Mouse (Mus musculus) cerebellum, postnatal 25 days (tissue): ENCODE results near the gene Rpl13a.
"Not testable (repeated sequence)": the region's sequence is repeated elsewhere in the genome, so short reads cannot be mapped to it uniquely, and the experiment has no call there.

Source experiments
- DNase-seq, 2 experiments: peaks; one replicate each; pipeline ENCODE4 v3.0.0; 2021; ENCODE audit warnings: mixed read lengths in 2 of 2

Gene Rpl13a

DNA sequence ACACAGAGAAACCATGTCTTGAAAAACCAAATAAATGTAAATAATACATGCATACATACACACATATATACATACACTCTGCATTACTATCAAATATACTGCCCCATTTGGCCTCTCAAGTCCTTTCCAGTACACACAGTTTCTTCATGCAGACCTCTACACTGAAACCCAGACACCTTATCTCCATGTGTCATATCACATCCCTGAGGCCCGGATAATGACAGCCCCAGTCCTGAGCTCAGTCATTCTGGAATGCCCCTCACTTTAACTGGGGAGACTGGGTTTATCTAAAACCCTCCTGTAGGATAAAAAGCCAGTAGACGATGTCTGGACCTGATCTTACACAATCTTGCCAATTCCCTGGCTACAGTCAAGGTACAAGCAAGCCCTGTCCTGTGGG is 15.1 kb downstream of the Rpl13a start:
- DNase-seq: no peak

GRCm38 (mm10) chr7:45112529-45112928 is 16.0 kb downstream of the Rpl13a start:
- no peak for DNase-seq

GRCm38 (mm10) chr7:45111940-45112339 is 16.6 kb downstream of the Rpl13a start:
- DNase-seq: no peak

DNA sequence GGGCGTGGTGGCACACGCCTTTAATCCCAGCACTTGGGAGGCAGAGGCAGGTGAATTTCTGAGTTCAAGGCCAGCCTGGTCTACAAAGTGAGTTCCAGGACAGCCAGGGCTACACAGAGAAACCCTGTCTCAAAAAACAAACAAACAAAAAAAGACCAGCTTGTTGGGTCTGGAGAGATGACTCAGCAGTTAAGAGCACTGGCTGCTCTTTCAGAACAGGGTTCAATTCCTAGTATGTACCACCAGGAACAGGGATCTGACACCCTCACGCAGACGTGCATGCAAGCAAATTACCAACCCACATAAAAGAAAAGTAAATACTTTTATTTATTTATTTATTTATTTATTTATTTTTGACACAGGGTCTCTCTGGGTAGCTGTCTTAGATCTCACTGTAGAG is 18.5 kb downstream of the Rpl13a start:
- not testable (repeated sequence) for DNase-seq

- no peak for DNase-seq
These were observed 21.4 kb downstream of the Rpl13a start for GRCm38 (mm10) chr7:45107052-45107645.

GRCm38 (mm10) chr7:45106441-45106840 is 22.1 kb downstream of the Rpl13a start:
- no peak for DNase-seq

- no peak for DNase-seq
These were observed 23.1 kb downstream of the Rpl13a start for GRCm38 (mm10) chr7:45105491-45105890.

- no peak for DNase-seq
These were observed 23.6 kb downstream of the Rpl13a start for GRCm38 (mm10) chr7:45104941-45105340.

DNA sequence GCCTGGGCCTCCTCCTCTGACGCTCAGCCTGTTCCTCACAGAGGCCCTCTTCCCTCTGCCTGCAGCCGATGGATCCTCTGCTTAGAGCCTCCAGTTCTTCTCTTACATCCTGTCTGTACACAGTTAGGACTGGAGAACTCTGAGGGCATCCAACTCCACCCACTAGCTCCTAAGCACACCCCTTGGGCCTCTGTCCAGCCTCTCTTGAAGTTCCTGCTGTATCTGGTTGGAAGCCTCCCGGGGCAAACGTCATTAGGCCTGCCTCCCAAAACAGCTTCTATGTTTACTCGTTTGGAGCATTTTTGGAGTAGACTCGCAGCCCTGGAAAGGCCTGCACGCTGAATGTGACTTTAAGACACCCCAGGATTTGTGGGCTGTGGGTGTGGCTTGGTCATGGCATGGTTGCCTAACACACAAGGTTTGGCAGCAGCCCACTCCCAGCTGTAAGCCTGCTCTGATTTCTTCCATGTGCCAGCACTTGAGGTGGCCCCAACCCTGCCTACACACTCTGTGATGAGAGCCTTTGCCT is 24.8 kb downstream of the Rpl13a start, which contains the start of gene Fcgrt:
Fcgrt (minus strand) TSS at position 200 of the 529 bp plus-strand sequence.
- peak; percentile 48 to 62 for DNase-seq

GRCm38 (mm10) chr7:45102940-45103585 is 25.5 kb downstream of the Rpl13a start:
- no peak for DNase-seq

- DNase-seq: no peak
These were observed 26.1 kb downstream of the Rpl13a start for GRCm38 (mm10) chr7:45102441-45102840.

DNA sequence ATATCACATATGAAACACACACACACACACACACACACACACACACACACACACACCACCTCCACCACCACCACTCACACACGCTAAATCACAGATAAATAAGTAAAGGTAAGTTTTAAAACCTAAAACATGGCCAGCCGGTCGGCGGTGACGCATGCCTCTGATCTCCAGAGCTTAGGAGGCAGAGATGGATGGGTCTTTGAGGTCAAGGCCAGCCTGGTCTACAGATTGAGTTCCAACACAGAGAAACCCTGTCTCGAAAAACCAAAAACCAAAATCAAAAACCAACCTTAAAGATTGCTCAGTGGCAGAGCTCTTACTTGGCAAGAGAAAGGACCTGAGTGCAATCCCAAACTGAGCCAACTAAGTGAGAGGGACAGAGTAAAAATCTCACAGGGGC is 28.5 kb downstream of the Rpl13a start:
- DNase-seq: no peak

GRCm38 (mm10) chr7:45098541-45099240 is 29.9 kb downstream of the Rpl13a start:
- no peak for DNase-seq

DNA sequence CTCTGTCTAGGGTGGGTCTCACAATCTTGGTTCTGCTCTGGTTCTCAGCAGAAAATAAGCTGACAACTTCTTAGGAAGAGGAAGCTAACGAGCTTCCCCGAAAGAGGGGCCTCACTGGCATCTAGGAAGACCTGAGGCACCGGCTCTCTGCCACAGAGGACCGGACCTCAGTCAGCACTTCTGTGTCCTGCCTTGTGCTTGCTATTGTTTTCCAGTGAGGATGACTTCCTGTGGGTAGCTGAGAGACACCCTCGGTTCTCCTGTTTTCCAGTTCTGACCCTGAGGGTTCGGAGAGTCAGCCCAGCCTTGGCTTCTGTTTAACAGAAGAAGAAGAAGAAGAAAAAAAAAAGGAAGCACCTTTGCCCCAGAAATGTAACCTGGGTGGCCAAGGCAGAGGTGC is 31.1 kb downstream of the Rpl13a start:
- no peak for DNase-seq

DNA sequence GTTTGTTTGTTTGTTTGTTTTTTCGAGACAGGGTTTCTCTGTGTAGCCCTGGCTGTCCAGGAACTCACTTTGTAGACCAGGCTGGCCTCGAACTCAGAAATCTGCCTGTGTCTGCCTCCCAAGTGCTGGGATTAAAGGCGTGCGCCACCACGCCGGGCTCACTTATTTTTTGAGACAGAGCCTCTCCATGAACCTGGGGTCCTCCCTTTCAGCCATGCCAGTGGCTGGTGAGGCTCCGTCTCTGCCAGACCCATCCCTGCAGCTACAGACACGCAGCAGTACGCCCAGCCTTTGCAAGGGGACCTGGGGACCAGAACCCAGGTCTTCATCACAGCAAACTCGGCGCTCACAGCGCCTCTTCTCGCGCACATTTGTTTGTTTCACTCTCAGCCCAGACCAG is 32.6 kb downstream of the Rpl13a start:
- DNase-seq: not testable (repeated sequence)

DNA sequence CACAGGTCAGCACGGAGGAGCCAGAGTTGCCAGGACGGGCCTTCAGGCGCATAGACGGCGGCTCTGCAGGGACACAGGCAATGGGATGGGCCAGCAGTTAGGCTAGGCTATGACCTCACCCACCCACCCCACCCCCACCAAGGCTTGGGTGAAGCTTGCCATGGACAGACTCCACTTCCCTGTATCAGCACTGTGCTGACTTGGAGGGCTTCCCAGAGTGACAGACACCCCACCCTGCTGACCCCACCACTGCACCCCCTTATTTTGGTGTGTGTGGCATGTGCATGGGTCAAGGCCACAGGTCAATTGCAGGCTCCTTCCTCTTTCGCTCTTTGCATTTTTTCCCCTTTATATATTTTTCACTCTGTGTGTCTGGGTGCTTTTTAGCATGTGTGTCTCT is 33.2 kb downstream of the Rpl13a start:
- no peak for DNase-seq

GRCm38 (mm10) chr7:45094121-45094520 is 34.4 kb downstream of the Rpl13a start:
- DNase-seq: no peak

DNA sequence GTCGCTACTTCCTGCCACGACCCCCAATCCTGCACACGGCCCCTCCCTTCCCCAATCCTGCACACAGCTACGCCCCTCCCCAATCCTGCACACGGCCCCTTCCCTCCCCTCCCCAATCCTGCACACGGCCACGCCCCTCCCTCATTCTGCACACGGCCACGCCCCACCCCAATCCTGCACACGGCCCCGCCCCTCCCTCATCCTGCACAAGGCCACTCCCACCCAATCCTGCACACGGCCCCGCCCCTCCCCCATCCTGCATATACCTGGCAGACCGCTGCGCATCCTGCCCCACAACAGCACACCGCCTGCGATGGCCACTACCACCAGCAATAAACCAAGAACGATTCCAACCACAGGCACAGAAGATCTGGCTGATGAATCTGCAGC is 35.0 kb downstream of the Rpl13a start:
- DNase-seq: no peak

DNA sequence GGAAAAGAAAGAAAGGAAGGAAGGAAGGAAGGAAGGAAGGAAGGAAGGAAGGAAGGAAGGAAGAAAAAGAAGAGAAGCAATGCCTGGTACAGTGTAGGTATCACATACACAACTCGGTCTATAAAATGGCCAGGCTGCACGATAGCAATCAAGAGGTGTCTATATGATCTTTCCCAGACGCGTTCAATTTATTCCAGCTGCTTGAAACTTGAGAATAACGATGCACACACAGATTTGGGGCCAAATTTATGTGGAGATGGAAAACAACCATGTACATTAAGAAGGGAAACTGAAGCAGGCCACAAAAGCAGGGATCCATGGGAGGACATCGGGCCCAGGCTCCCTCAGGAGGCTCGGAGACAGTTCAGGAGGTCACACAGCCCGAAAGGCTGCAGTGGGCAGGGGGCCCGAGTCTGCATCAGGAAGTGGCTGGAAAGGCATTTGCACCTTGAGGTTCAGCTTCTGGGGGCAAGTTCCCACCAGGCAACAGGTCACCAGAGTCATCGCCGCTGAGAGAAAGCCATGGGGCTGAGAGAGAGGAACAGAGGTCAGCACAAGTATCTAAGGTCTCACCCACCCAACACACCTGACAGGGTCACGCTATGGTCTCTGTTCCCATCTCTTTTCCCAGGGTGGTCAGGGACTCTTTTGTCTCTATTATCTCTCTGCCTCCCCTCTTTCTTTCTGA is 35.6 kb downstream of the Rpl13a start:
- DNase-seq: no peak

DNA sequence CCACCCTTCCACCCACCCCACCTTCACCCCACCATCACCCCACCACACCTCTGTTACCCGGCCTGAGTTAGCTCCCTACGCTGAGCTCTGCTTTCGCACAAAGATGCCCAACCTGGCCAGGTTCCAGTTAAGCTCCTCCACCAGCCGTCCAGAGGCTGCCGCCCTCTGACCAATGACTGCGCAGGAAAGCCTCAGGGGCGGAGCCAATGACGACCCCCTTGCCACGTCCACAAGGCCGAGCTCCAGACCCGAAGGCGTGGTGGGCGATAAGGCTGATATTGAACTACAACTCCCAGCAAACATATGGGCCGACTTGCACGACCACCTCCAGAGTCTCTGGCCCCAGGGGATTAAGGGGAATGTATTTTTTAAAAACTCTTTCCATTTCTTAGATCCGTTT is 36.5 kb downstream of the Rpl13a start, which contains the start of gene Rcn3:
Rcn3 (minus strand) TSS at position 174 of the 400 bp plus-strand sequence.
- DNase-seq: peak in 1 of 2 experiments; percentile 62

DNA sequence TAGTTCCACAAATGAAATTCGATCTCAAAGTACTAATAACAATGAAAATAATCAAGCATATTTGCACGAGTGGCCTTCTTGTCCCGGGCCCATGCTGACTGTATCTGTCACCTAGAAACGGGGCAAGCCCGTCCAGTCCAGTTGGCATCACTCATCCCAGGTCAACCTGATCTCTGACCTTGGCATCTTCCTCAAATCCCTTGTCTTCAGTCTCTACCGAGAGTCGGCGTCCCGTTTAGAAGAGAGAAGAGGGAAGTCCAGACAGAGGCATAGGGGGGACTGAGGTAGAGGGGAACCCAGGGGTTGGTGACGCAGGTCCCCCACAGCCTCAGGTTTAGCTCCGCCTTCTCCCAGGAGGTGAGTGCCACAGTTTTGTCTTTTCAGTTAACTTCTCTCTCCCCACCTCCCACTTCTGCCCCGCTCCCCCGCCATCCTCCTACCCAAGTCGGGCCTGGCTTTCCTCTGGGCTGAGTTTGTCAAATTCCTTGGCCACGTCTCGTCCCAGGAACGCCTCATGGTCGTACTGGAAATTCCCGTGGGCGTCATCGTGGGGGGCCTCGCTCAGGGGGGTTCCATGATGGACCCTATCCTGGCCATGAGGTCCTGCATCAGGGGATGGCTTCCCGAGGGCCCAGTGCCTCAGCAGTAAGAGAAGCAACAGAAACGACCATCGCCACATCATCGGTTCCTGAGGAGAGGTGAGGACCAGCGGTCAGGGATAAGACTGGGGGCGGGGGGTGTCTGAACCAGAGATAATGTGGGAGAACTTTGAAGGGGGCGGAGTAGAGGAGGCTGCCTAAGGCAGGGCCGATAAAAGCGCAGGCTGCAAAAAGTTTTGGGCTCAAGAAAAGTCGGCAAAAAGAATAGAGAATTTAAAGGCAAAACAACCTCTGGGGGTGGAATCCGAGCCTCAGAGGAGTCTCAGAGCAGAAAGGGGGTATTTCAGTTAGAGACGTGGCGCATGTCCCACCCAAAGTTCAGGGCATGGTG is 37.3 kb downstream of the Rpl13a start:
- DNase-seq: no peak
